Mouse (Mus musculus): ENCODE data around the gene Man1a2. TPM values are rescaled to one million over a fixed set of nuclear protein-coding genes. Genes with fewer than 3 reads are reported as not detected.

The Man1a2 gene
- polyA plus RNA-seq, 1 experiment = 20.1 TPM

GRCm38 (mm10) chr3:100610916-100611315 is 74.4 kb downstream of the Man1a2 start:
- TF ChIP-seq CTCF (IDR thresholded peaks at IDR 0.05; ENCODE audit: borderline replicate concordance, extremely low read depth, insufficient read depth, insufficient read length) = no peak
- no peak for TF ChIP-seq POLR2A (IDR thresholded peaks at IDR 0.05; ENCODE audit: borderline replicate concordance, extremely low read depth, insufficient read depth, insufficient read length, poor library complexity, severe bottlenecking)
- DNase-seq (ENCODE audit: low read depth) = peak; percentile 5

- TF ChIP-seq POLR2A (IDR thresholded peaks at IDR 0.05; ENCODE audit: borderline replicate concordance, extremely low read depth, insufficient read depth, insufficient read length, poor library complexity, severe bottlenecking) (no peak), CTCF (IDR thresholded peaks at IDR 0.05; ENCODE audit: borderline replicate concordance, extremely low read depth, insufficient read depth, insufficient read length) (no peak)
- DNase-seq (ENCODE audit: low read depth) = no peak
Measured at GRCm38 (mm10) chr3:100604539-100604938, 80.8 kb downstream of the Man1a2 start.

- DNase-seq (ENCODE audit: low read depth) = no peak
- no peak for TF ChIP-seq POLR2A (IDR thresholded peaks at IDR 0.05; ENCODE audit: borderline replicate concordance, extremely low read depth, insufficient read depth, insufficient read length, poor library complexity, severe bottlenecking)
- TF ChIP-seq CTCF (IDR thresholded peaks at IDR 0.05; ENCODE audit: borderline replicate concordance, extremely low read depth, insufficient read depth, insufficient read length) = no peak
Measured at GRCm38 (mm10) chr3:100599265-100599820, 86.0 kb downstream of the Man1a2 start.

GRCm38 (mm10) chr3:100591053-100591452 is 94.2 kb downstream of the Man1a2 start:
- DNase-seq (ENCODE audit: low read depth) = no peak
- TF ChIP-seq CTCF (IDR thresholded peaks at IDR 0.05; ENCODE audit: borderline replicate concordance, extremely low read depth, insufficient read depth, insufficient read length) (no peak), POLR2A (IDR thresholded peaks at IDR 0.05; ENCODE audit: borderline replicate concordance, extremely low read depth, insufficient read depth, insufficient read length, poor library complexity, severe bottlenecking) (no peak)

- TF ChIP-seq CTCF (IDR thresholded peaks at IDR 0.05; ENCODE audit: borderline replicate concordance, extremely low read depth, insufficient read depth, insufficient read length) (no peak), POLR2A (IDR thresholded peaks at IDR 0.05; ENCODE audit: borderline replicate concordance, extremely low read depth, insufficient read depth, insufficient read length, poor library complexity, severe bottlenecking) (no peak)
- no peak for DNase-seq (ENCODE audit: low read depth)
Measured at GRCm38 (mm10) chr3:100582721-100583355, 102.5 kb downstream of the Man1a2 start.

GRCm38 (mm10) chr3:100572571-100573183 is 112.6 kb downstream of the Man1a2 start:
- no peak for TF ChIP-seq POLR2A (IDR thresholded peaks at IDR 0.05; ENCODE audit: borderline replicate concordance, extremely low read depth, insufficient read depth, insufficient read length, poor library complexity, severe bottlenecking)
- TF ChIP-seq CTCF (IDR thresholded peaks at IDR 0.05; ENCODE audit: borderline replicate concordance, extremely low read depth, insufficient read depth, insufficient read length) = no peak
- DNase-seq (ENCODE audit: low read depth) = no peak

GRCm38 (mm10) chr3:100568443-100569390 is 116.6 kb downstream of the Man1a2 start:
- peak; percentile 37 for DNase-seq (ENCODE audit: low read depth)
- TF ChIP-seq POLR2A (IDR thresholded peaks at IDR 0.05; ENCODE audit: borderline replicate concordance, extremely low read depth, insufficient read depth, insufficient read length, poor library complexity, severe bottlenecking) (no peak), CTCF (IDR thresholded peaks at IDR 0.05; ENCODE audit: borderline replicate concordance, extremely low read depth, insufficient read depth, insufficient read length) (no peak)

GRCm38 (mm10) chr3:100563565-100563964 is 121.7 kb downstream of the Man1a2 start:
- no peak for DNase-seq (ENCODE audit: low read depth)
- TF ChIP-seq CTCF (IDR thresholded peaks at IDR 0.05; ENCODE audit: borderline replicate concordance, extremely low read depth, insufficient read depth, insufficient read length) (no peak), POLR2A (IDR thresholded peaks at IDR 0.05; ENCODE audit: borderline replicate concordance, extremely low read depth, insufficient read depth, insufficient read length, poor library complexity, severe bottlenecking) (no peak)

- TF ChIP-seq POLR2A (IDR thresholded peaks at IDR 0.05; ENCODE audit: borderline replicate concordance, extremely low read depth, insufficient read depth, insufficient read length, poor library complexity, severe bottlenecking) (no peak), CTCF (IDR thresholded peaks at IDR 0.05; ENCODE audit: borderline replicate concordance, extremely low read depth, insufficient read depth, insufficient read length) (no peak)
Measured at GRCm38 (mm10) chr3:100562455-100562854, 122.8 kb downstream of the Man1a2 start.

GRCm38 (mm10) chr3:100561561-100562175 is 123.6 kb downstream of the Man1a2 start:
- TF ChIP-seq CTCF (IDR thresholded peaks at IDR 0.05; ENCODE audit: borderline replicate concordance, extremely low read depth, insufficient read depth, insufficient read length) (no peak), POLR2A (IDR thresholded peaks at IDR 0.05; ENCODE audit: borderline replicate concordance, extremely low read depth, insufficient read depth, insufficient read length, poor library complexity, severe bottlenecking) (no peak)
- DNase-seq (ENCODE audit: low read depth) = no peak

More at GRCm38 (mm10) chr3:100562455-100562854, 122.8 kb downstream of the Man1a2 start:
- DNase-seq (ENCODE audit: low read depth) = no peak
